Mouse (Mus musculus) olfactory bulb, adult 2 months (tissue): ENCODE measurements around the gene Psme2.

ENCODE experiments used
- CTCF ChIP-seq: fragments of 200-500 bp; IDR thresholded peaks from 2 replicates; pipeline ENCODE4 v1.5.1; 2012; ENCODE audit warnings: low read depth, mild to moderate bottlenecking, low read length, moderate library complexity; ENCODE audit not compliant: insufficient read depth
- POLR2A ChIP-seq: fragments of 200-500 bp; IDR thresholded peaks from 2 replicates; pipeline ENCODE4 v1.6.1; 2012; ENCODE audit warnings: mild to moderate bottlenecking, low read depth, low read length, moderate library complexity; ENCODE audit not compliant: insufficient read depth

- TF ChIP-seq CTCF (no peak), POLR2A (no peak)
Observed at GRCm38 (mm10) chr14:55617822-55618221, 26.9 kb upstream of the Psme2 start, which contains the start of gene Rec8.
